Mouse (Mus musculus) heart, postnatal 4 days (tissue): ENCODE data around the gene Spink4. TPM values are rescaled to one million over a fixed set of nuclear protein-coding genes. Genes with fewer than 3 reads are reported as not detected.

Experiments
- DNase-seq: peaks from one replicate; pipeline ENCODE4 v3.0.0; 2021
- total RNA-seq, 2 experiments: library from RNA; stranded (reverse); gene quantifications; 2 replicates each; pipeline ENCODE4 v1.2.3; 2021

The Spink4 gene
- total RNA-seq, 2 experiments from 2014 or later = 2.7 to 2.8 TPM

DNA sequence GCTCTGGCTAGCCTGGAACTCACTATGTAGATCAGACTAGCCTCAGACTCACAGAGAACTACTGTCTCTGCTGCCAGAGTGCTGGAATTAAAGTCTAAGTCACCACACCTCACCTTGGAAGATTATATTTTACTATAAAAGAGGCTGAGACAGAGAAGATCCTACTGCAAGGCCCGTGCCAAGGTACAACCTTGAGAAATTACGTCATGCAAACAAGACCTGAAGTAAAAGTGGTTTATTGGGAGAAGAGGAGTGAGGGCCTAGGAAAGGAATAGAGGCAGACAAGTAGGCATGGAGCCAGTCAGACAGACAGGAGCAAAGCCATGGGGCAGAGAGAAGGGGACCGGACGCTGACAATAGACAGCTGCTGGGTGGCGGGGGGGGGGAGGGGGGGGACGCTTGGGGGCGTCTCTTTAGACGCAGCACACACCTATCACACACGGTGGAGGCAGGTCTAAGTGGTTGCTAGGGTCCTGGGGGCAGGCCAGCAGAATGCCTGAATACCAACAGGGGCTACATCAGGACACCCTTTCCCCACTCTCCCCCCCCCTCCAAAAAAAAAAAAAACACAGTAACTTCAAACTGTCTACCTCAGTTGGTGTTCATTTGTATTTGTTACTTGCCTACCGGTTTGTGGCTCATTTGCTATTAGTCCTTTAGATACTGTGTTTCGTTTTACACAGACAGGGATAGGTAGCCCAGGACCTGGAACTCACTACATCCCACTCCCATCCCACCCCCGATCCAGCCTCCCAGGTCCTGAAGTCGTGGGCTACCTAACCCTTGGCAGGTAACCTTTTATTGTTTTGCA lies 50.1 kb downstream of the Spink4 start:
- peak; percentile 14 for DNase-seq

DNA sequence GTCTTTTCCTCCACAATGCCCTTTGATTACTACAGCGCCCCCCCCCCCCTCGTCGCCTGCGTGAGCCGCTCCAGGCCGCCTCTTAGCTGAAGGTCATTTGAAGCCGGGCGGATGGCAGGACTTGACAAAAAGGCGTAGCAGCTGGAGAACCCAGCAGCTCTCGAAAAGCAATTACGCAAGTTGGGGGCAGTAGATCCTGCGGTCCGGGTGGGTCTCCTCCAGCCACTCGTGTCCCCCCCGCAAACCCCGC lies 50.7 kb downstream of the Spink4 start:
- no peak for DNase-seq

DNA sequence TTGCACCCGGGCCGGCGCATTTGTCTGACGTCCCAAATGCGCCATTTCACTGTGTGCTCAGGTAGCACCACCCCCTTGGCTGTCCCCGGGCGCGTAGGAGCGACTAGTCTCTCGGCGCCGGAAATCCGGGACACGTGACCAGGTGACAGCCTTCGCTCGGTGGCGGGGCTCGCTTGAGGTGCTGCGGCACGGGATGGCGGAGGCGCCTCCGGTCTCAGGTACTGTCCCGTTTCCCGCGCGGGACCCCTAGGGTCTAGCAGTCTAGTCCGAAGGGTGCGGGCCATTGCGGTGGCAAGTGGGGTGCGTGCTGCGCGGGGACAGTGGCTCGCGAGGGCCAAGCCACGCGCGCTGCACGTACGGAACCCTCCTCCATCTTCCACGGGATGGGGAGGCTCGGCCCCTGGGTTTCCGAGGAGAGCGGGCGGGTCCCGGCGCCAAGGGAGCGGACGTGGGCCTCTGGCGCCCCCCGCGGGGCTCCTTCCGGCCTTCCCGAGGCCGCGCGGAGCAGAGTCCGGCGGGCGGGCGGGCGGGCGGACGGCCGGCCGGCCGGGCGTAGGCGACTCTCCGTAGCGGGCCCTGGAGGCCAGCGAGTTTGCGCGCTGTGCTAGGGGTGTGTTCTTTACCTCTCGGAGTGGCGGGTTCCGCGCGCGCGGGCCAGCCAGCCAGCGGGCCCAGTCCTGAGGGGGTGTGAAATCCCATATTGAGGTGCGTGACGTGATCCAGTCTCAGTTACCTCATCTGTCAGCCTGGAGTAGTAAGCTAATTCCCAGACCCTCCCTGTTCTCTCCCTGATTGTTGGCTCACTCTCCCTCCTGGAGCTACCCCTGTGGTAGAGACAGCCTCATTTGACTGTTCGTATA lies 51.2 kb downstream of the Spink4 start, which contains the start of gene Nfx1:
Gene Nfx1, plus strand, starts transcription at position 65 of the 860 bp plus-strand sequence.
- peak; percentile 95 for DNase-seq

DNA sequence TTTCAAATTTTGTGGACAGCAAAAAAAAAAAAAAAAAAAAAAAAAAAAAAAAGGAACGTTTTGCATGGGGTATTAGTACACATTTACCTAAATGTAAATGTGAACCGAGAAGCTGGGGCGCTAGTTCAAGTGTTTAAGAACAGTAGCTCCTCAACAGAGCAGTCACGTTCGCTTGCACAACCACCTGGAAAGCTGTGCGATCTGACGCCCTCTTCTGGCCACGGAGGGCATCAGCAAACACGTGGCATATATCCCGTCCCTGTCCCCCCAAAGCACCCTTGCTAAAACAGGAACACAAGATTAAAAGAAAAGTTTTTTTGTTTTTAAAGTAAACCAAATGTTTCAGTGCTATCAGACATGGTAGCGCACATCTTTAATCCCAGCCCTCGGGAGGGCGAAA lies 51.9 kb downstream of the Spink4 start:
- peak; percentile 53 for DNase-seq

DNA sequence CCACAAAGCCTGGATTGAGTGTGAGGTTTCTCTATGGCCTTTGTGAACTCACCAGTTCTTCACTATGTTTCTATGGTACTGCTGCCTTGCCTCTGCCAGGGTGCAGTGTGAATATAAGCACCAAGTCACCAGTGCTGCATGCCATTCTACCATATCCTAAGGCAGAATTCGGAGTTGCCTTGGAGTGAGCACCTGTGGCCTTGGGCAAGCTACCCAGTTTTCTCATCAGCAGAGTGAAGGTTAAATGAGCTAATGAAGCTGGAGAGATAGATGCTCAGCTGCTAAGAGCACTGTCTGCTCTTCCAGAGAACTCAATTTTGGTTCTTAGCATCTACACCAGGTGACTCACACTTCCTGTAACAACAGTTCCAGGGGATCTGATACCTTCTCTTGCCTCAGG lies 54.2 kb downstream of the Spink4 start:
- no peak for DNase-seq

GRCm38 (mm10) chr4:40975678-40976077 lies 55.8 kb downstream of the Spink4 start:
- DNase-seq = no peak

GRCm38 (mm10) chr4:40976651-40977050 lies 56.8 kb downstream of the Spink4 start:
- no peak for DNase-seq

DNA sequence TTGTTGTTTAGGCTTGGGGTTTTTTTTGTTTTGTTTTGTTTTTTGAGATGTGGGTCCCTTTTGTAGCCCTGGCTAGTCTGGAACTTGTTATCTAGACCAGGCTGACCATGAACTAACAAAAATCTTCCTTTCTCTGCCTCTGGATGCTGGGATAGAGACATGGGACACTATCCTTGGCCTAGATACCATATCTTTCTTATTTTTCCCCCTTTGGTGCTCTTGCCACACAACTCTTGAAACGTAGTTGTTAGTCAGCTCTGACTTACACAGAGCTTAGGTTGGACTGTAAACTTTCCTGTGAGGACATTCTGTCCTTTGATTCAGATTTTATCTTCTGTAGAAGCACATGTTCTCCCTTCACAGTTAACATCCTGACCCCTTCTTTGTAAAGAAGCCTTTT lies 59.6 kb downstream of the Spink4 start:
- DNase-seq = no peak

Other genes with a start within 250 kb of the Spink4 start
- 10 to 100 TPM; 18.8 to 21.0 TPM for gene Aptx, start 216.9 kb upstream of the Spink4 start, total RNA-seq
- gene Dnaja1, start 197.9 kb upstream of the Spink4 start, total RNA-seq = 100 to 1,000 TPM; 107 to 108 TPM
- gene Smu1, start 162.1 kb upstream of the Spink4 start, total RNA-seq = 10 to 100 TPM; 46.6 to 49.3 TPM
- gene B4galt1, start 66.0 kb upstream of the Spink4 start, total RNA-seq = 10 to 100 TPM; 92.2 to 93.6 TPM
- gene Bag1, start 28.2 kb downstream of the Spink4 start, total RNA-seq = 100 to 1,000 TPM; 196 to 204 TPM
- gene Chmp5, start 28.4 kb downstream of the Spink4 start, total RNA-seq = 10 to 100 TPM; 37.9 to 38.5 TPM
- 10 to 100 TPM; 35.8 to 38.5 TPM for gene Nfx1, start 50.9 kb downstream of the Spink4 start, total RNA-seq
- 10 to 100 TPM; 11.5 to 11.7 TPM for gene Aqp7, start 128.1 kb downstream of the Spink4 start, total RNA-seq
- gene Aqp3, start 178.1 kb downstream of the Spink4 start, total RNA-seq = under 1 TPM; 0.14 to 0.19 TPM
- gene Nol6, start 204.4 kb downstream of the Spink4 start, total RNA-seq = 10 to 100 TPM; 22.2 to 24.9 TPM
- gene Ube2r2, start 215.7 kb downstream of the Spink4 start, total RNA-seq = 100 to 1,000 TPM; 120 to 121 TPM